Mouse (Mus musculus) erythroblast, embryonic 14.5 days (primary cell): ENCODE results near the gene Pex14.

Experiments used
- GATA1 ChIP-seq: IDR thresholded peaks from 2 replicates; pipeline ENCODE4 v1.6.1; 2012; ENCODE audit warnings: low read length, inconsistent platforms, mixed read lengths
- TAL1 ChIP-seq: IDR thresholded peaks from 3 replicates; pipeline ENCODE4 v1.6.1; 2012; ENCODE audit warnings: low read length, inconsistent platforms, mixed read lengths

DNA sequence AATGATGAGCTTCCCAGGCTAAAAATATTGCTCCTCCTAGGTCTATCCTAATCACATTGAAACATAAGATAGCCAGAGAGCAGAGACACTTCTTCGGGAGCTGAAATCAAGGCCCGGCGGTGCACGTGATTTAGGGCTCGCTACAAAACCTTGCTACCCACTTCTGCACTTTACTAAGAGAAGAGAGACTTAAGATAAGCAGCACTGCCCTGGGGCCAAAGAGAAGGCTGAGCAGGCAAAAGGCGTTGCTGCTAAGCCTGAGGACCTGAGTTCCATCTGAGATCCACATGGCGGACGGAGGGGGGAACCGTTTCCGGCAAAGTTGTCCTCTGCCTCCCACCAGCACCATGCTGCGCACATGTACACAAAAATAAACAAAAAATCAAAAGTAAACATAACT is 1.1 kb downstream of the Pex14 start:
- TF ChIP-seq GATA1 (no peak), TAL1 (no peak)
